Mouse (Mus musculus) kidney, postnatal 10 days (tissue): ENCODE measurements at regions not wholly inside any gene's neighbourhood (a gene's known extent, or its start where the extent isn't known, plus 50 kb on each side); places are given as distances from the start of the nearest gene placed in this dataset.

ENCODE experiments used
- DNase-seq: peaks from one replicate; pipeline ENCODE4 v3.0.0; 2021; ENCODE audit warnings: mixed read lengths

DNA sequence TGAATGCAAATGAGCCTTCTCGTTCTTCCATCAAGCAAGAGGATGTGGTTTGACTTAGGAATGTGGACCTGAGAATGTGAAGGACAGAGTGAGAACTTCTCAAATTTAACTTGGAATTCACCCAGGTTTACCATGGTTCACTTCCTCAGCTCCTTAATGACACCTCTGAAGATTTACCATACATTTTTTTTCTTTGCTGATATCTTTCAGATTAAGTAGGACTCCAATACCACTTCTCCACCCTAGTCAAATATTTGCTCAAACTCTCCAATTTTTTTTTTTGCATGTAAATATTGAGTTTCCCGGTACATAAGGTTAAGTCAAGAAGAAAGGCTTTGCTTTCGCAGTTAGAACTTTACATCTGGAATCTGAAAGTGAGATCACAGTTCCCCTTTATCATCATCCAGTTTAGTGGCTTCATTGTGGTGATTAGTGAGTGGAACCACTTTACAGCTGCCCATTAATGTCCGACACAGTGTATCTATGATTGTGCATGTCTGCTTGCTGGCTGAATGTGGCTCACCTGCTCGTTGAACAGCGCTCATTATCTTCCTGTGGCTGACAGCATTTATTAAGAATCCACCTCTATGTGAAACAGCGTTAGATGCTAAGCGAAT lies 446.0 kb upstream of the Adam34 start:
- DNase-seq = no peak

DNA sequence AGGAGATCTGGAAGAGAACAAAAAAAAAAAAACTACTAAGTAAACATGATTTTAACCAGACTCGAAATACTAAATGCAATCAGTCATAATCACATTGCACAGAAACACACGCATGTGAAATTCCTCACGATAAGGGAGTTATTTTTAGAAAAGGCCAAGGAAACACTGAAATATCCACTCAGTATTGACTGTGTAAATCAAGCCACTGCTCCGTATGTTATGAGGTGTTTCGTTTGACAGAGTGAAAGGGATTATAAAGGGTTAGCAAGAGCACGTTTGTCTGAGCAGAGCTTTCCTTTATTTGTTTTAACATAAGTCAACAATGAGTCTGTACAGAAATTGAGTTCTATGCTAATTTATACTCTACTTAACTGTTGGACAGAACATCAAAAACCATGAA lies 455.3 kb upstream of the Adam34 start:
- DNase-seq = no peak

DNA sequence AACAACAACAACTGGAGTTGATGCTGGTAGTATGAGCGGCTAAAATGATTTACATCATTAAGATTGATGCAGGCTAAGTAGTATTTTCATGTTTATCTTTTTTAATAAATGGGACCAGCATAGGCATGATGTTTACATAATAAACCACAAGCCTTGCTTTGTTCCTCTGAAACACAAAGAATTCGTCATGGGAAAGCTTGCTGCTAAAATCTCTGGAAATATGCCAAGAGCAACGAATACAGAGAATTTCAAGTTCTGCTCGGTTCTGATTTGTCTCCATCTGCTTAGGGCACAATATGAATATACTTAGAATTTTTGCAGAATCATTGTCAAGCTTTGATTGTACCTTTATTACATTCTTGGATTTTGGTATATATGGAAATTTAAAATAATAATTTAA lies 467.2 kb upstream of the Adam34 start:
- DNase-seq = no peak

DNA sequence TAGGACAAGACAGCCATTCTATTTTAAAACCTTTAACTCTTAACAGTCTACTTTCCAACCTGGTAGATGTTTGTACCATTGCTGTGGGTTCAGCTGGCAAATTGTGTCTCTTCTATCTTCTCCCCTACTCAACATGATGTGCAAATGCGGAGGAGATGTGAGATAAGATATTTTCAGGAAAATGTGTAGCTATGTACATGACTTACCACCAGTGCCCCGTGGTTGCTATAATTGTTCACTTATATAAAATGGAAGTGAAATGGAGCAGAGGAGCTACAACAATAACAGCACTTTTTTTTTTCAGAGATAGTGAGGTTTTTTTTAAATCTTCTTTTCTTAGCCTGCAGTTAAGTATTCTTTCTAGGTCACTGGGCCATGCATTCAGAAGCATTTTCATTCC lies 492.4 kb upstream of the Adam34 start:
- DNase-seq = no peak

DNA sequence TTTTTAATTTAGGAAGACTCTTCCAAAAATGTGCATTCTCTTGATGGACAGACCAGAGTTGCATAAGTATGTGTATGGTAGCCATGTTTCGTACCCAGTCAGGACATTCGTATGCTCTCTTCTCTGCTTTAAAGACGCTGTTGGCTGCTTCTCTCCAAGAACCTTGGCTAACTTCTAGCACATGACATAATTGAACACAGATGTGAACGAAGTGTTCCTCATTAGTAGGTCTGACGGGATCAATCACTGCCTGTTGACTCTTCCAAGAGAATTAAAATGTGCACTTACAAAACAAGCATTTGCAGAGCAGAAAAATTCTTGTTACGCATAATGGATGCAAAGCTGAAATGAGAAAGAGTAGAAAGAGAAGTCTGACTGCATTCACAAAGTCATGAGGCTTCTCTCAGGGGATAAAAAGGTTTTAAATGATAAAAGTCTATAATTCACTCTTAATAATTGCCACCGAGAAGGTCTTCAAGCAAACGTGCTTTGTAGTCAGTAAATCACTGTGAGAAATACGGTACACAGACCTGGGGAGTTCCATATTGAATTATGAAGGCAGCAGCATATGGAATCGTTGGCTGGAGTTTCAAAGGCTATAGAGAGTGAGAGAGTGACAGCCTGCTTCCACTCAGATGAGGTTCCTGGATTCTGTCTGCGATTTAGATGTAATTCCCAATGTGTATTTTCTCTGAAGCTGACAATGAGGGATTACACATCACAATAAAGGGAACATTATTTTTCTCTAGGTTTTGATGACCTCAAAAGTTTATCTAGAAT lies 496.7 kb upstream of the Adam34 start:
- DNase-seq = no peak

DNA sequence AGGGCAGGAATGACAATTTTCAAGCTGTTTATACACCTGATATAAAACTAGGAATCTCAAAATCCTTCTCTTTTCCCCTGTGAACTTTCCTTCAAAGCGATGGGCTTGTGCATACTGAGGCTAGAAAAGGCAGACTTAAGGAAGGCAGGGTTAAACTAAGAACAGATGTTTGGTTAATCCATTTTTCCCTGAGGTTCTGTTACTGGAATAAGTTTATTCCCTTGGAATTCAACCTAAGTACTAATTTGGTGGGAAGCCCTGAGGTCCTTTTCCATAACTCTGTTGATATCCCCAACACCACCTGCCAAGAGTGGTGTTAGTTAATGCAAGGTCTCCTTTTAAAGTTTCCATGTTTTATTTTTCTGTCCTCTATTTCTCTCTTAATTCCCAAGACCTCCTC lies 512.5 kb upstream of the Adam34 start:
- no peak for DNase-seq

DNA sequence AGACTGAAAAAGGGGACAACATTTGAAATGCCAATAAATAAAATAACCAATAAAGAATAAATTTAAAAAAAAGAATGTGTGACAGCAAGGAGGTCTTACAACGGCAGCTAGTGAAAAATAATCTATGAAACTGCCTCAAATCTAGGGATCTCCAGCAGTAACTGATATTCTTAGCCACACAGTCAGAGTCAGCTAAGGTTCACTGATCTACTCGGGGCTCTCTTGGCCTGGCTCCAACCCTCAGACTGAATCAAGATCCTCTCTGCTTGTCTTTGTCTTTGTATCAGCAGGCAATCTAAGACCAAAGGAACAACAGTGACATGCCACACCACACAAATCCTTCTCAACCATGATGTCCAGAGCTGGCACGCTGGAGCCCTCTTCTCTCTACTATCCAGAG lies 542.5 kb upstream of the Adam34 start:
- peak; percentile 17 for DNase-seq

DNA sequence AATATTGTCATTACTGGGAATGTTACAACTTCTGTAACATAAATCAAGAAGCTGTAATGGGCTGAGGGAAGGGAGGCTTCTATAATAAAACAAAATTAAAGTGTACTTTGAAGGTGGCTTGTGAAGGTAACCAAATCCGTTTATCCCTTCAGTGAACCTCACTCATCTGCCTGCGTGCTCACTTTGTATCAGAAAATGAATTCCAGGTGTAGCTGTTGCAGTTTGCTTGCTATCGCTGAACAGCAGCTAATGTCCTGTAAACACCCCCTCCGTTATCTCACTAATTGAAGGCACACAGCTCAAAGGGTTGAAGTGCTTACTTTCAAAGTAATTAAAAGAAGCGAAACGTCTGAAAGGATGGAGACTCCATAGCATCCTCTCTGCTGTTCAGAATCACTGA lies 547.2 kb upstream of the Adam34 start:
- no peak for DNase-seq

DNA sequence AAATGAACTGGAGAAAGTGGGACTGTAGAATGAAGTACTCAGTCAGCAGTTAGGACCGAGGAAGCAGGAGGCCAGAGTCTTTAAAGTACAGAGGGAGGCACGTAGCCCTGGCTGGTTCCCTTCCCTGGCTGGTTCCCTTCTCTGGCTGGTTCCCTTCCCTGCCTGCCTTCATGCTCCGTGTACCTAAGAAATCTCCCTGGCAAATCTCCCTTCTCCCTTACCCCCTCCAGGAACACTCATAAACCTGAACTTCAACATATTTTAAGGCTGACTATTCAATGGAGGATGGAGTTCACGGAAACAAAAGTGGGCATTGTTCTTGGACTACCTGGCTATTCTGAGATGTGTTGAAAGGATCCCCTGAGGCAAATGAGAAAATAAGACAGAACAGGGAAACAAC lies 551.2 kb upstream of the Adam34 start:
- DNase-seq = no peak

DNA sequence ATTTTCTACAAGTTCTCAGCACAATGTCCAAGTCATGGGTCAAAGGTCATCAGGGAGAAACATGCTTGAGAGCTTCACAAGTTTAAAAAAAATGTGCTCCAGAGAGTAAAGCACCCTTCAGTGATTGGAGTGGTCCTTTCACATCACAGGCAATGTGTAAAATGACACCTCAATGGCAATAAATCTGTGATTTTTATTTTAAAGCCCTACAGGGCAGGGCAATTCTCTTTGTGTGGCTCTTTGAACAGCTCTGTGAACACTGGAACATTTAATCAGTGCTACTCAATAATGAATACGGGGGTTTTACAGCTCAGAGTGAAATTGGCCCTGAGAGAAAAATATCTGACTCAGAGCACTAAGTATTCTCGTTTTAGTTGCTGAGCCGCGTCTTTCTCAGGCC lies 563.5 kb upstream of the Adam34 start:
- DNase-seq = no peak

DNA sequence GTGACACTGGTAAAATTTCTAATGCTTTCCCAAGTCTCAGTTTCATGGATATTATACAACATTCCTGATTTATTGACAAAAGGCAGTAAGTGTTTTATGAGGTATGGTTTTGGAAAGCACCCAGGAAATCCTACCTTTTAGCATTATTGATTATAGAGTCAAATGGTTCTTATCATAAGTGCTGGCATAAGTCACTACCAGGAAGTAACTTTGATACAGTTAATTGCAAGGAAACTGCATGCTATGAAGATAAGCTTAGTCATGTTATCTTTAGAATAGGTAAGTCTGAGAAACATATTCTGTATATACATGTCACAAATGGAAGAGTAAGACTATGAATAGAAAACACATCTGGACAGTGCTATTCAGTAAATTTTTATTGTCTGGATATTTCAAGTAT lies 608.4 kb upstream of the Adam34 start:
- no peak for DNase-seq

DNA sequence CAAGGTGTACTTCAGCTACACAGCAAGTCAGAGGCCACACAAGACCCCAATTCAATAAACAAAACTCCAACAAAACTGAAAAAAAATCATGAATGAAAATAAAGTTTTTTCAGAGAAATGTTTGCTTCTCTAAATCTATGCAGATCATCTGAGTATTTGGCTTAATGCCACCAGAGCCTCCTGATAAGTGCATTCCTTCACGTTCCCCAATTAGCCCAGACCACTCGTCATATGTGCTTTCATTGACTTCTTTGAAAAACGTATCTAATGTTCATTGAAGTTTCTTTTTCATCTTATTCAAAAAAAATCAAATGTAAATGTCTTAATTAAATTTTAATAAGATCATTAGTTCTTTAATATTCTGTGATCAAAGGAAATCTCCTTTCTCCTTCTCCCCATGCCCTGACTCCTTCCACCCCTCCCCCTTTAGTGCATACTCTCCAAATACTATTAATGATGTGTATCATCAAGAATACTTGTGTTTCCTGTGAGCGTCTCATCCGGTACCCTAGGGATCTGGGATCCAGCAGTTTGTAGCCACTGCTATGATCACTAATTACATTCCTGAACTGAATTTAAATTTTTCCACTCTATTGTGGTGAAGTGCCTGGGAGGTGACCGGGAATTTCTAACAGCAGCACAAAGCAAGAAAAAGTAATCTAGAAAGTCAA lies 600.8 kb upstream of the Fat1 start:
- no peak for DNase-seq

DNA sequence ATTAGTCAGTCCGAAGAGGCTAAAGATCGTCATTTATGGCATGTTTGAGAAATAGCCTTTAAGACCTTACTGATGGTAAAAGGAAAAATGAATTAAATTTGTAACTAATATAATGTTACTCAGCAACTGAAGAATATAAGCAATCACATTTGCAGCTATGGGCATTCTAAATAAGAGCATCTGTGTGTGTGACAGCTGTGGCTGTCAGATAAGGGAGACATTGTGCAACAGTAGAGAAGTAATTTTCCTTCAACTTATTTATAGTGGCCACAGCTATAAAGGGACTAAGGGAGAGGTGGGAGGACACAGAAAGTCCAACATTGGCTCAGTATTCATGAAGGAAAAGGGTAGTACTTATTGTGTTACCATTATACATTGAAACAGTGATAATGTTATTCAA lies 591.8 kb upstream of the Fat1 start:
- DNase-seq = no peak

DNA sequence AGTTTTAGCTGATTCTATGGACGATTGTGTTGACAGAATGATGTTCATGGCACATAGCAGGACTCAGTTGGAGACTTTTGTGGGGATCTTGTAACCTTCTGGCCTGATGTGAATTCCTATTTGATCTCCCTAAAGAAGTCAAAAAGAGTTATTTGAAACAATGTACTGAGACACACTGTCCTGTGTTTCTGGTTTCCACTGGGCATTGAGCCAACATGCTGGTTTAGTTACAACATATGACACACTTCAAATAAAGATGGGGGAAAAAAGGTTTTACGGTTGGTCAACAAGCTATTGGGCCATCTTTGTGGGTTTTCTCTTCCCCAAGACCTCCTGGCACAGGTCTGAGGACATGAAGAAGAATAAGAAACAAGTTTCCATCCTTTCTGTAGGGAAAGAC lies 591.3 kb upstream of the Fat1 start:
- peak; percentile 15 for DNase-seq

DNA sequence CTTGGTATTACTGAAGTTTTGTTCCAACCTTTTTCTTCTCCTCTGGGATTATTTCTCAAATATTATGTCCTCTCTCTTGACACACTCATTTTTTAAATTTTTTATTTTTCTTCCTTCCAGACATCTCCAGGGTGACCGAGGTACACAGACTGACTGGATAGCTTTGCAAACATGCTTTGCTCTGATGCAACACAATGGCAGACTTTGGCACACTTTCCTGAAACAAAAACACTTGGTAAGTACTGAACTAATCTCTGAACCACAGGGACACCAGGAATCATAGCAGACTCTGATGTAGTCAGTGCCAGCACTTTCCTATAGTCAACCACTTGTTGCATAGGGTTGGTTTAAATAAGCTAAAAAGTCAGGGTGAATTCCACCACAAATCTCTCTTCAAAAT lies 587.8 kb upstream of the Fat1 start:
- peak; percentile 5 for DNase-seq

DNA sequence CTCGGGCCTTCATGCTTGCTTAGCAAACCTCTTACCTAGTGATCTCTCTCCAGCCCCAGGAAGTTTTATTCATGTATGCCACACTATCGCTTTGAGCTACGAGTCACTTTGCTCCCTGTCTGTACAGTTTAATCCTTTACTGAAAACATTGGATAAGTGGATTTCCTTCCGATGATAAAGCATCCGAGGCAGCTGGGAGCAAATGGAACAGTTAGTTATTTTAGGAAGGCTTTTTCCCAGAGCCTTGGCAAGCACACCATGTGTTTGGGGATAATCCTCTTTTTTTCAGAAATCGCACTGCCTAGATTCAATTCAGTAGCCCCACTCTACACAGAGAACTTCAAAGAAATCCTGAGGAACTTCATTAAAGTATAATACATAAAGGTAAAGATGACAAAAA lies 561.3 kb upstream of the Fat1 start:
- DNase-seq = peak; percentile 5

DNA sequence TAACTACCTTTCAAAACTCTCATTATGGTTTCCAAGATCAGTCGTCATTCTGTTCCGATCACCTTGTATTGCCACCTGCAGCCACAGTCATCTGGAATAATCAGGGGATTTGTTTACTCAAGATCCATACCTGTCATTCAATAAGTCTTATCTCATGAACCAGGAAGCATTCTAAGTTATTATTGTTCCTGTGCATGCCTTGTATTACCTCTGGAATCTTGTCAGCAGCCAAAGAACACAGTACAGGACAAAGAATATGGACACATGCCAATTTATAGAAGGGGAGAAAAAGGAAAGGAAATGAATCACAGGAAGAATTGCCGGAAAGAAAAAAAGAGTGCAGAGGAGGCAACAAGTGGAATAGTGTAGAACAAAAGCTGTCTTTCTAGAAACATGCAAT lies 557.5 kb upstream of the Fat1 start:
- DNase-seq = no peak

DNA sequence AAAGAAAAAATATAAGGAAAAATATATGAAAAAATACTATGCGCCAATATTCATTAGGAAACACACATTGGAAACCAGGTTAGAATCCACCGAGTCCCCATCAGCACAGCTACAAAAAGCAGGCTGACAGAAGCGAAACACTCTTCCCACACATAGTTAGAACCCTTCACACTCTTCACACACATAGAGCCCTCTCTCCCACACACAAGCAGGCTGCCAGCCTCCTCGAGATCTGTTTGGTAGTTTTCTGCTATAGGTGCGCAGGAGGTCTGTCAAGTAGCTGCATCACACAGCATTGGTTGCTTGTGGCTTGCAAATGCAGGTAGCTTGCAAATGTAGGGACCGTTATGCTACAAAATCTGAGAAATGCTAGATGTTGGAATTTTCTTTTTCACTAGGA lies 526.8 kb upstream of the Fat1 start:
- DNase-seq = no peak

DNA sequence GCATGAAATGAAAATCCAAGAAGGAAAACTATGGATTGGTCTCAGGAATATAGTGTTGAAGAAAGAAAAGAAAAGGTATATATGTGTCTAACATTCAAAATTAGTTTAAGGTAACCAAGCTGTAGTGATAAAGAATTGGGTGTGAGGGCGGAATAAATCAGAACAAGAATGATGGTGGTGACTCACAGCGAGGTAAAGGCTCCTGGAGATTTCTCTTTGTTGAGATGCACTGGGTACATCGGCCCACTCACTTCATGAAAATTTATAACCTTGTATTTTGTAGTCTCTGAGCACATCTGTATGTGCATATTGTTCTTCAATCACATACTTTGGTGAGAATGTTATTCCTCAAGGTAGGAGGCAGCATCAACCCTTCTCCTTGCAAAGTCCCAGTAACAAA lies 525.0 kb upstream of the Fat1 start:
- DNase-seq = no peak

DNA sequence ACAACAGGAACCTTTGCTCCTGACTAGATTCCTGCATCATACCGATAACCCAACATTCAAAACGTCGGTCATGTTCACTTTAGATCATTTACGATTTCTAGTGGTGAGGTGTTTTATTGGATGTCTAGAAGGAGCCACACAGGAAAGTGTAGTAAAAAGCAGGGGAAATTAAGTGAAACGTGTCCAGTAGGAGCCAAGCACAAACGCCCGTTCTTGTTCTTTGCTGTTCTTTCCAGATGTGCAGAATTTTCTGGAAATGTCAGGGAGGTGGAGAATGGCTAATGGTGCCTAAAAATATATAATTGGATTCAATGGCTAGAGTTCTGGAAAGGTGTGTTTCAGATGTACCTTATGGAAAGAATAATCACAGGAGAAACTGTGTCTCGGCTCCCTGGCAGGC lies 517.2 kb upstream of the Fat1 start:
- DNase-seq = no peak

DNA sequence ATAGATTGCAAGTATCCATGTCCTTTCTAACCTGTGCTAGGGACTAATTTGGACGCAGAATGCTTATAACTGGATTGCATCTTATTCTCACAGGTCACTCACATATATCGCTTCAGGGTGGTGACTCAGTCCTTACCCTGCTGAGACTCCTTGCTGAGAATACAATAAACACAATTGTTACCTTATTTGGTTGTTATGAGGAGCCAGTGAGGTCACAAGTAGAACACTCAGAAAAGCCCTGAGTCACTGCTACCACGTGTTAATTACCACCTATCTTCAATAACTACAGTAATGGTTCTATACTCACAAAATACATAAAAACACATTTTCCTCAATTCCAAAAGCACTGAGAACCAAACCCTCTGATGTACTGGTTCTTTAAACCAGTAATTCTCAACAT lies 479.8 kb upstream of the Fat1 start:
- DNase-seq = no peak

DNA sequence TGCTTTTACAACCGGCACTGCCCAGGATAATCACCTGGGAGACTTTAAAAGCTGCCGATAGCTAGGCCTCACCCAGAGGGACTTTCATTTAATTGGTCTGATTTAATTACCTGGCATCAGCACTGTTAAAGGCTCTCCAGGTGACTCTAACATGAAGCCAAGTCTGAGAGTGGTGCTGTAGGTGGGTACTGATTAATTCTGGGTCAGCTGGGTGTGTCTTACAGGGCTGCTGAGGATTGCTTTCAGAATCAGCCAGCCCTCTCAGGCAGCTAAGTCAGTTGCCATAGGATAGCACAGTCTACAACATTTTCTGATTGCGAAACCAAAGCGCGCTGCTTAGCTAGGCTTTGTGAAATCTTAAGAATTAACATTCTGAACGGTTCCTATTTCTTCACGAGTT lies 478.9 kb upstream of the Fat1 start:
- DNase-seq = no peak

DNA sequence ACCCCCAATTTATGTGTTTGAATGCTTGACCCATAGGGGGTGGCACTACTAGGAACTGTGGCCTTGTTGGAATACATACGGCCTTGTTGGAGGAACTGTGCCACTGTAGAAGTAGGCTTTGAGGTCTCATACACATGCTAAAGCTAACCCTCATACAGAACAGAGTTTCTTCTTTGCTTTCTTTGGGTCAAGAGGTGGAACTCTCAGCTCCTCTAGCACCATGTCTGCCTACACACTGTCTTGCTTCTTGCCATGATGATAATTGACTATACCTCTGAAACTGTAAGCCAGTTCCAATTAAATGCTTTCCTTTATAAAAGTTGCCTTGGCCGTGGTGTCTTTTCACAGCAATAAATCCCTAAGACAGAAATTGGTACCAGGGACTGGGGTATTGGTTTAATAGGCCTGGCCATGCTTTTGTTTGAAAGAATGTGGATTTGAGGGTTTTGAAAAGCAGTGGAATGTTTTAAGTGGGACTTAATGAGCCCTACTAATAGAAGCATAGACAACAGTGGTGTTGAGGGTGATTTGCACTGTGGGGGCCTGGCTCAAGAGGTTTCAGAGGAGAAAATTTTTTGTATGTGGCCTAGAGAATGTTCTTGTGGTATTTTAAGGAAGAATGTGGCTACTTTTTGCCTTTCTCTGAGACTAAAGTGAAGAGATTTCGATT lies 468.7 kb upstream of the Fat1 start:
- DNase-seq = no peak

DNA sequence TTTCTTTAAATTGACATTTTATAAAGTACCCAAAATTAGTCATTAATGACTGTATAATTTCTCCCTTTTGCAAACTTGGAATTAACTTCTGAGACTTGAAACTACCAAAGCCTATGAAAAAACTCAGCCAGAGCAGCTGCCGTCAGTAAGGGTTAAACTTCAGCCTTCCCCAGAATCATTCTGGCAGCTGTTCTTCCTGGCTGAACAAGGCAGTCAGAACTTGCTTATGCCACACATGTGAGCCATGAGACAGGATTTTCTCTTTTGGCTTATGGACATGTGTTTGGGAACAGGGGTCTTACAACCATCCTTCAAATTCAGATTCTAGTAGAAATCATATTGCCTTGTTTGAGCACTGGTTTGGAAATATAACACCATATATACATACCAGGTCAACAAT lies 422.4 kb upstream of the Fat1 start:
- DNase-seq = no peak
